Mouse (Mus musculus) cortical plate, adult 2 months (tissue): ENCODE data around the gene Trp53tg5. TPM values are rescaled to one million over a fixed set of nuclear protein-coding genes. Genes with fewer than 3 reads are reported as not detected.

Experiments used
- H3K27ac ChIP-seq: fragments of 200-500 bp; 2 replicates; pipeline ENCODE4 v1.5.1; 2012; ENCODE audit warnings: low read length, control low read depth, inconsistent platforms; ENCODE audit not compliant: insufficient read depth
- H3K4me1 ChIP-seq: fragments of 200-500 bp; 2 replicates; pipeline ENCODE4 v1.6.1; 2011; ENCODE audit warnings: low read length; ENCODE audit not compliant: control insufficient read depth, insufficient read depth
- H3K4me3 ChIP-seq: fragments of 200-500 bp; 2 replicates; pipeline ENCODE4 v1.5.1; 2011; ENCODE audit warnings: mild to moderate bottlenecking, low read length, control low read depth; ENCODE audit not compliant: insufficient read depth
- CTCF ChIP-seq: fragments of 200-500 bp; IDR thresholded peaks from 2 replicates; pipeline ENCODE4 v1.5.1; 2011; ENCODE audit warnings: mild to moderate bottlenecking, control low read depth, low read length; ENCODE audit not compliant: insufficient read depth; ENCODE audit errors: extremely low read depth
- POLR2A ChIP-seq: fragments of 200-500 bp; IDR thresholded peaks from 2 replicates; pipeline ENCODE4 v1.6.1; 2011; ENCODE audit warnings: mild to moderate bottlenecking, low read length, control low read depth; ENCODE audit not compliant: insufficient read depth; ENCODE audit errors: extremely low read depth
- polyA plus RNA-seq: library from polyadenylated mRNA; depleted of rRNA; stranded (reverse); fragments of >200 nt; gene quantifications from 2 replicates; pipeline ENCODE4 v1.2.3, GENCODE M21; 2012

Gene Trp53tg5
- polyA plus RNA-seq, 1 experiment, result not detected

DNA sequence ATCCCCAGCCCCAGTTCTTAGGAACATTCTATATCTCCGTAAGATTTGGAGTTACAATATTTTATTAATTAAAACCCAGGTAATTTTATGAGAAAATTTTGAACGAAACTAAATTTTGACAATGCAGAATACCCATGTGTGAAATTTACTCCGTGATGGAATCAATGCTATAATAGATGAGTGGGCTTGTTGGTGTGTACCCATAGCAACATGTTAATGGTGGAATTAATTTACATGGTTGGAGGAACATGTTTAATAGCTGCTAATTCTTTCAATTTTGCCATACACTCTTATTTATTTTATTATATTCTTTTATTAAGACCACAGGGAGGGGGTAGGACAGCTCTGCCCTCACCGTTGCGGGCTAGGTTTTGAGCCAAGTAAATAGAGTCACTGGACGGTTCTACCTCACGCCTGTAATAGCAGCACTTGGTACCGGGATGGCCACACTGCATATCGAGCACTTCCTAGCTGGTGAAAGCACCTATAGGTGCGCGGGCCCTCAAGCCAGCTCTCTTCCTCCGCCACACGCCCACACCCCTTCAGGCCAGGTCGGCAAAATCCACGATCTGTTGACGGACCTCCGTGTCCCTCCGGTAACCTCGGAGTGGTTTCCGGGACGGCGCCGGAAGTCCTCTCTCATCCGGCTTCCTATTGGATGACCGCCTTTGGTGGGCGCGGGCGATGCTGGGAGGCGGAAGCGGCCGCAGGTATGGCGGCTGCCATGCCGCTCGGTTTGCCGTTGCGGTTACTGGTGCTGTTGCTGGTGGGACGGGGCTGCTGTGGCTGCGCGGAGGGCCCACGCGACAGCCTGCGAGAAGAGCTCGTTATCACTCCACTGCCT is 23.5 kb upstream of the Trp53tg5 start, which contains the start of gene Pigt:
TSS of gene Pigt (plus strand) at position 674 of the 844 bp plus-strand sequence.
- Histone ChIP-seq H3K4me3 (peak within 1 kb of the TSS; percentile 62), H3K27ac (peak within 1 kb of the TSS; percentile 31; the same call in 1 of the 2 replicates), H3K4me1 (peaks cover 5% of the 10 kb centered on the region)
- TF ChIP-seq CTCF (no peak), POLR2A (peak; percentile 85)

DNA sequence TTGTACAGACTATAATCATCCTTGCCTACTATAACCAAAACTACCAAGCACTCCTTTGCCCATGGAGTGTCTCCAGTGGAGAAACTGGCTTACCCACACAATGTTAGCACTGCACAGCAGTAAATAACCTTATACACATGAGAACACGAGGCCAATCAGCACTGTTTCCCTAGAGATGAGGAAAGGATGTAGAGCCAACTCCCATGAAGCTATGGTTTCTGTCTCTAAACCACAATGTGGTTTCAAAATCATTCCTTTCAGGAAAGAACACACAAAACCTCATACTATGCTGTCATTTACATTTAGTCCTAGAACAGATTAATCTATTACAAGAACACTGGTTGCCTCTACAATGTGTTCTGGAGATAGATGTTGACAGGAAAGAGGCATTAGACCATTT is 22.8 kb upstream of the Trp53tg5 start:
- H3K4me3 ChIP-seq, result no peak overlapping the region; the same call in 1 of the 2 replicates

DNA sequence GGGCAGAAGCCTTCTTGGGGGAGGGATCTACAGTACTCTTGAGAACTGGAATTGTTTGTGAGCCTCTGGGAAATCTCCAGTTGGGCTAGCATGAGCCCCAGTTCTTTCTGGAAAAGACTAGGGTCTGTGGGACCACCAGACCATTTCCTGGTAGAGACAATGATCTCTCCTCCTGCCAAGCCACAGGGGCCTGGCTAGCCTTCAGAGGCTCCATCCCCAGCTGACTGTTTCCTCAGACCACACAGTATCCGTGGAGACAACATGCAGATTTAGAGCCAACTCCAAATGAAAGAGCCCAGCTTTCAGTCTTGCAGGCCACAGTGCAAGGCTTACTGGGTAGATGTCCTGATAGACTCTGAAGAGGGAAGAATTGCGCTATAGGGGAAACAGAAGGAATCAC is 20.6 kb upstream of the Trp53tg5 start:
- no peak for TF ChIP-seq POLR2A
- no peak for TF ChIP-seq CTCF
- H3K4me1 ChIP-seq, result peaks cover 5% of the 10 kb centered on the region
- 0 out of 2 replicates have a peak overlapping the region, but pooled peaks have one; percentile 8 for H3K27ac ChIP-seq
- no peak overlapping the region for H3K4me3 ChIP-seq

More for the DNA sequence above, 22.8 kb upstream of the Trp53tg5 start:
- Histone ChIP-seq H3K27ac (no peak overlapping the region), H3K4me1 (peaks cover 5% of the 10 kb centered on the region)
- TF ChIP-seq CTCF, result no peak
- no peak for TF ChIP-seq POLR2A

GRCm38 (mm10) chr2:164487812-164488211 is 14.3 kb upstream of the Trp53tg5 start:
- TF ChIP-seq POLR2A (peak; percentile 72), CTCF (no peak)
- Histone ChIP-seq H3K27ac (peak overlapping the region; percentile 98), H3K4me3 (peak overlapping the region; percentile 56), H3K4me1 (peaks cover 3% of the 10 kb centered on the region)

GRCm38 (mm10) chr2:164487115-164487527 is 13.6 kb upstream of the Trp53tg5 start:
- Histone ChIP-seq H3K4me3 (peak overlapping the region; percentile 56), H3K27ac (peak overlapping the region; percentile 98), H3K4me1 (peaks cover 3% of the 10 kb centered on the region)
- no peak for TF ChIP-seq POLR2A
- no peak for TF ChIP-seq CTCF

DNA sequence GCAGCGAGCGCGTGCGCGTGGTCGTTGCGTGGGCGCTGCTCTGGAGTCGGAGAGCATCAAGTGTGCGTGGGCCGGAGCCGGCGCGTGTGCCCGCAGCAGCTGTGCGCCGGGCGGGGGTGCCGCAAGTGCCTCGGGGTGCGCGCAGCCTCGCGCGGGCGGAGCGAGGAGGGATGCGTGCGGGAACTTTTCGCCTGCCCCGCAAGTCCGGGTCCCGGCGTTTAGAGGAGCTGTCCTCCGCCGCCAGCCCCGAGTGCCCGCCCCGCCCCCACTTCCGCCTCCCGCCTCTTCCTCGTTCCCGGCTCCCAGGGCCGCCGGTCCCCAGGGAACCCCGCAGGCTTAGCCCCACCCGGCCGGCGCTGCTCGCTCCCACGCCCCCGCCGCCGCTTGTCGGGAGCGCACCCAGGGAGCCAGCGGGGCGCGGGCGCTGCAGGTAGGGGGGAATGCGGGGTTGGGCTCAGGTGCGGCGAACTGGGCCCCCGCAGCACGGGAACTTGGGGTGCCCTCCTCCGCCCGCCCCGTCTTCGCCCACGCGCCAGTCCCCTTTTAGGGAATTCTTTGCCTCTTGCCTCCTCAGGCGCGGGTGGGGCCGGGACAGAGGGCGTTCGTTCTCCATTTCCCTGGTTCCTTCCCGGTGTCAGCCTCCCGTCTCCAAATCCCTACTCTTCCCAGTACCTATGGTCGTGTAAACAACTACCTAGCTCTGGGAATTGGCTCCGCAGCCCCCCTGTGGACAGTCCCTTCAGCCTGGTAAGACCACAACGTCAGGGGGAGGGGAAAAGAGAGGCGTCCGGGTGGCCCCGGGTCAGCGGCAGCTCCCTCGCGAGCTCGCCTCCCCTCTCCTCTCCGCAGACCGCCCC is 13.0 kb upstream of the Trp53tg5 start:
- peaks cover 3% of the 10 kb centered on the region for H3K4me1 ChIP-seq
- H3K27ac ChIP-seq, result peak overlapping the region; percentile 98
- peak overlapping the region; percentile 56 for H3K4me3 ChIP-seq
- no peak for TF ChIP-seq CTCF
- TF ChIP-seq POLR2A, result 0 out of 2 replicates have a peak, but pooled peaks have one; percentile 8

DNA sequence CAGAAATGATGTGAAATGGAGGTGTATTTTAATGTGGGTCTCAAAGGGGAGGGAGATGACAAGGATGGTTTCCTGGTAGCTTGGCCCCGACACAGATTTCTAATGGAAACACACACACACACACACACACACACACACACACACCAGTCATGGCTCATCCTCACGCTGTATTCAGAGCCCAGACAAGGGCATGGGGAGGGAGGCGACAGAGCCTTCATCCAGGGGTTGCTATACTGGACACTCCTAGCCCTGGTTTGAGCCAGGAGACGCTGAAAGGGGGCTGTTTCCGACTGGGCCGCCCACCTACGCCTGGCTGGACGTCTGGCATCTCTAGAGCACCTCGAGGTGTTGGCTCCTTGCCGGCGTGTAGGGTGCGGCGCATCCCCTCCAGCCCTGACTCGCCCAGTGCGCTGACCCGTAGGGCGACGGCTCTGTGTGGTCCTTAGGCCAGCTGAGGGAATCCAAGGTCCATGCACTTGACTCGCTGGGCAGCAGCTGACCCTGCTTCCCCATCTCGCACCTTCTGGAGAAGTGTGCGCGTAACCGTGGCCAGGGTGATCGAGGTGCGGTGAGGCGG is 12.2 kb upstream of the Trp53tg5 start, which contains the start of gene Dbndd2:
TSS of gene Dbndd2 (plus strand) at position 426 of the 577 bp plus-strand sequence.
- Histone ChIP-seq H3K27ac (peak within 1 kb of the TSS; percentile 98), H3K4me1 (peaks cover 3% of the 10 kb centered on the region), H3K4me3 (peak within 1 kb of the TSS; percentile 56)
- TF ChIP-seq CTCF, result no peak
- TF ChIP-seq POLR2A, result no peak

DNA sequence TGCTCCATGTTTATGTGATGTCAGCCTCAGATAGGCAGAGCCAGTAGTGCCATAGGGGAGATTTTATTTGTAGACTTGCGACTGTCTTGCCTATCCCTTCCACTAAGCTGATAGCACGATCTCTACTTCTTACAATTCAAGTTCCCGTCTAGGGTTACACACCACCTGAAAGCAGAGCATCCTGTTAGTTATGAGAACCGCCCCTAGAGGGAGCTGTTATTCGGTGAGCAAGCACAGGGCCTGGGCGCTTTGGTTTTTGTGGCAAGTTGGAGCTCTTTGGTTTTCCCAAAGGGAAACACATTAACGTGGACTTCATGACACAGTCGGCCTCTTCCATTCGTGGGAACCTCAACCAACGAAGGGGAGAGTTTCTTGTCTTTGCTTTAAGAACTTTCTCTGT is 3.3 kb downstream of the Trp53tg5 start:
- no peaks in the 10 kb centered on the region for H3K4me1 ChIP-seq
- H3K27ac ChIP-seq, result no peak overlapping the region
- TF ChIP-seq POLR2A (no peak), CTCF (peak; percentile 57)
- H3K4me3 ChIP-seq, result no peak overlapping the region

DNA sequence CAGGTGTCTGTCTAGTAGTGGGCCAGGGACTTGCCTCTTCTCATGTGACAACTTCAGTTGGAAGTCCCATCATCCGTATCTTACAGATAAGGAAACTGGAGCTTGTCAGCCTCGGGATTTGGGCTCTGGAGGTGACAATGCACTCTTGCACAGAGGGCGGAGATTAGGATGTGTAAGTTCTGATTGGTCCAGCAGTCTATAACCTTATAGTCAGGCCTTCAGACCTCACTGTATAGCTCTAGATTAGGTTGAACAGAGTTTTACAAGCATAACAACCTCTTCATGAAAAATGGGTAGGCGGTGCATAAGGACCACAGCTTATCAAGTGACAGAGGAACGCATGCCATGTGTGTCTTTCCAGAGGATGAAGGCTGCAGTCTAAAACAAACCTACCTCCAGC is 6.7 kb downstream of the Trp53tg5 start:
- Histone ChIP-seq H3K27ac (no peak overlapping the region), H3K4me3 (no peak overlapping the region), H3K4me1 (peaks cover 3% of the 10 kb centered on the region; the same call in 1 of the 2 replicates)
- TF ChIP-seq CTCF (no peak), POLR2A (no peak)
